Mouse (Mus musculus) kidney, adult 9 months (tissue): ENCODE results near the gene Zdbf2.

Experiments used
- DNase-seq: peaks from one replicate; pipeline ENCODE4 v3.0.0; 2022

The Zdbf2 gene

GRCm38 (mm10) chr1:63272741-63273338, at the start of gene Zdbf2:
Gene Zdbf2 (plus strand): TSS chr1:63273265.
- DNase-seq, result no peak

- no peak for DNase-seq
These were observed 48.1 kb upstream of the Zdbf2 start for GRCm38 (mm10) chr1:63225009-63225408.

- no peak for DNase-seq
These were observed 47.2 kb upstream of the Zdbf2 start for GRCm38 (mm10) chr1:63225890-63226289.

- no peak for DNase-seq
These were observed 45.8 kb upstream of the Zdbf2 start for GRCm38 (mm10) chr1:63227241-63227640.

- no peak for DNase-seq
These were observed 35.7 kb upstream of the Zdbf2 start for GRCm38 (mm10) chr1:63237371-63237770.

- no peak for DNase-seq
These were observed 33.8 kb upstream of the Zdbf2 start for GRCm38 (mm10) chr1:63239305-63239704.

- DNase-seq, result no peak
These were observed 33.3 kb upstream of the Zdbf2 start for GRCm38 (mm10) chr1:63239751-63240150.

GRCm38 (mm10) chr1:63243854-63244253, 29.2 kb upstream of the Zdbf2 start:
- no peak for DNase-seq

GRCm38 (mm10) chr1:63246862-63247521, 26.1 kb upstream of the Zdbf2 start:
- no peak for DNase-seq

- DNase-seq, result no peak
These were observed 25.2 kb upstream of the Zdbf2 start for GRCm38 (mm10) chr1:63247831-63248359.

- DNase-seq, result no peak
These were observed 24.7 kb upstream of the Zdbf2 start for GRCm38 (mm10) chr1:63248360-63248851.

GRCm38 (mm10) chr1:63249261-63249660, 23.8 kb upstream of the Zdbf2 start:
- no peak for DNase-seq

- DNase-seq, result no peak
These were observed 20.5 kb upstream of the Zdbf2 start for GRCm38 (mm10) chr1:63252351-63253209.

GRCm38 (mm10) chr1:63253291-63253690, 19.8 kb upstream of the Zdbf2 start:
- no peak for DNase-seq

GRCm38 (mm10) chr1:63255101-63255500, 18.0 kb upstream of the Zdbf2 start:
- no peak for DNase-seq

- no peak for DNase-seq
These were observed 17.0 kb upstream of the Zdbf2 start for GRCm38 (mm10) chr1:63256083-63256482.

- DNase-seq, result no peak
These were observed 14.6 kb upstream of the Zdbf2 start for GRCm38 (mm10) chr1:63258501-63258900.

- no peak for DNase-seq
These were observed 13.7 kb upstream of the Zdbf2 start for GRCm38 (mm10) chr1:63259271-63259830.

GRCm38 (mm10) chr1:63259916-63260741, 12.9 kb upstream of the Zdbf2 start:
- no peak for DNase-seq

- DNase-seq, result no peak
These were observed 12.4 kb upstream of the Zdbf2 start for GRCm38 (mm10) chr1:63260742-63261033.

- DNase-seq, result no peak
These were observed 11.9 kb upstream of the Zdbf2 start for GRCm38 (mm10) chr1:63261041-63261590.

- no peak for DNase-seq
These were observed 9.4 kb upstream of the Zdbf2 start for GRCm38 (mm10) chr1:63263671-63264070.
